Mouse (Mus musculus): ENCODE measurements around the gene Defb29.

The Defb29 gene

DNA sequence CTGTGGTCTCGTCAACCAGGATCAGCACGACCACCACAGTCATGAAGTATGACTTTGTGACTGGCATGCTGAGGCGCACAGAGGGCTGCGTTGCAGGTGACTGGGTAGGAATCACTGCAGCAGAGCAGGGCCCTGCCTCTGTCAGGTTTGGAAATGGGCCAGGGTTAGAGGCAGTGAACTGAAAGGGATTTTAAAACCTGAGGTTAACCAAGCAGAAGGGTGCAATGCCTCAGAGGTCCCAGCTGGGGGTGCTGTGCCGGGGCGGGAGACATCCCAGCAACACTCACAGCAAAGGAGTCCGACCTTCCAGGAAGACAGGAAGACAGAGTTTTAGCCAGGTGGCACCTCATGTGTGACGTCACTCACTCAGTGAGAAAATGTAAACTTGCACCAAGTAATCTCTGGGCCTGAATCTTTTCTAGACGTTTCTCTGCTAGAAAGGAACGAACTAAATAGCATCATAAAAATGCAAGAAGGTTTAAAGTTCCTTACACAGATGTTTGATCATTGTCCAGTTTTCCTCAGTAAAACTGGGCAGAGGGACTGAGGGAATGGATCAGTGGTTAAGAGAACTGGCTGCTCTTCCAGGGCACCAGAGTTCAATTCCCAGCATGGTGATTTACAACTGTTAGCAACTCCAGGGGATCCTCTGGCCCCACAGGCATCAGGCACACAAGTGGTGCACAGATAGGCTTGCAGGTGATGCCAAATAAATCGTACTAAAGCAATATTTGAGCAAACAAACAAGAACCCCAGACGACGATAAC lies at the start of gene Defb29:
Defb29 (minus strand) TSS at position 155 of the 767 bp plus-strand sequence.
- DNase-seq (ENCODE audit: low read depth in 1 of 2, low spot score in 2 of 2): no peak

DNA sequence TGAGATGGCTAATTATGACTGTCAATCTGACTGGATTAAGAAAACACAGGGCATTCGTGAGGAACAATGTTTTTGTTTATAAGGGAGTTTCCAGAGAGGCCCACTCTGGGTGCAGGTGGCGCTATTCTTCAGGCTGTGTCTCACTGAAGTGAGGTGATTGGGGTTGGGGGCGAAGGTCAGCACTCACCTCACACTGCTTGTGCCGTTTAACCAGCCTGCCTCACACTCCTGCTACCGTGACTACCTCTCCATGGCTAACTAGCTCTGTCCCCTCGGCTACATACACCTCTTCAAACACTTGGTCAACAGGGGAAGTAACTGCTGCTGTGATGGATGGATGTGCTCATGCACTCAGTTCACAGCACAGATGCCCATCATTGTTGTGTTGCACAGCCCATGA lies 49.1 kb upstream of the Defb29 start:
- no peak for DNase-seq (ENCODE audit: low read depth in 1 of 2, low spot score in 2 of 2)

DNA sequence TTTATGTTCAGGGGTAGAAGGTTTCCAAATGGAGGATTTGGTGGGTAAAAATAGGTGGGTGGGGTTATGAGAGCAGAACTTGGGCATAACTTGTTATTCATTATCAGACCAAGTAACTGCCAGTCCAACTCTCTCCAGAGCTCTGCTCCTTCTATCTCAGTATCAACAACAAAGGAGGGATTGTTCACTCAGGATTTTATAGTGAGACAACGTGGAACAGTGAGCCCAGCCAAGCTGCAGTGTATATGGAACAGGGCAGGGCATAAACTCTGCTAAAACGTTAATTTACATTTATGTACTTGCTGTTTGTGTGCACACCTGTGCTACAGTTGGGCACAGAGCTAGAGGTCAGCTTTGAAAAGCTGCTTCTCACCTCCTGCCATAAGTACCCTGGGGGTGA lies 48.6 kb upstream of the Defb29 start:
- no peak for DNase-seq (ENCODE audit: low read depth in 1 of 2, low spot score in 2 of 2)

DNA sequence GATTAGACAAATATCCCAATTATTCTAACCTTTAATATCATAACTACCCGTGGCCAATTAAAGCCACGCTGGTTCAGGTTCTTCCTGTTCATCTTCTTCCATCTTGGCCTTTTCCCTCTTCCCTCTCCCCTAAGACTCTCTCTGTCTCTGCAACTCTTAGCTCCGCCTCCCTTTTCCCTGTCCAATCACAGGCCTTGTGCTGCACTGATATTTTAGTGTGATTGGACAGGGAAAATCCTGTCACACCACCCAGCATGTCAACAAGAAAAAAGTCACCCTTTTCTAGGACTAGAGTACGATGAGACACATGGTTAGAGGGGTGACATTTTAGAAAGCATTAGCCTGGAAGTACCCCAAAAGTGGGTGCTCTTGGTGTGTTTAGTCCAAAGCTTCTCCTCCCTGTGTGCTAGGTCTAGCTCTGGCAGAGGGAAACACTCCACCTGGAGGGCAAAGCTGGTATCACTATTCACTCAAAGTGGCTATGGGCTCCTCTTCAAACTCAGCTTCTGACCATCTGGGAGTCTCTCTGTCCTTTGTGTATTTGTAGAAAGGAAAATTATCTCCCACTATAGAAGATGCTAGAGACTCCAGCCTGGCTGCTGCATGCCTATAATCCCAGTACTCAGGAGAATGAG lies 47.1 kb upstream of the Defb29 start:
- DNase-seq (ENCODE audit: low read depth in 1 of 2, low spot score in 2 of 2): no peak

GRCm38 (mm10) chr2:152580612-152581011 lies 40.7 kb upstream of the Defb29 start:
- DNase-seq (ENCODE audit: low read depth in 1 of 2, low spot score in 2 of 2): no peak

GRCm38 (mm10) chr2:152580107-152580506 lies 40.2 kb upstream of the Defb29 start, which contains the start of gene Defb19:
TSS of gene Defb19 (minus strand) at chr2:152580312.
- DNase-seq (ENCODE audit: low read depth in 1 of 2, low spot score in 2 of 2): no peak

GRCm38 (mm10) chr2:152573484-152573883 lies 33.6 kb upstream of the Defb29 start:
- DNase-seq (ENCODE audit: low read depth in 1 of 2, low spot score in 2 of 2): no peak

- no peak for DNase-seq (ENCODE audit: low read depth in 1 of 2, low spot score in 2 of 2)
Observed at GRCm38 (mm10) chr2:152572114-152572794, 32.4 kb upstream of the Defb29 start, which contains the start of gene Defb21. TSS of gene Defb21 (plus strand) at chr2:152572744.

- no peak for DNase-seq (ENCODE audit: low read depth in 1 of 2, low spot score in 2 of 2)
Observed at GRCm38 (mm10) chr2:152570313-152570712, 30.4 kb upstream of the Defb29 start.

DNA sequence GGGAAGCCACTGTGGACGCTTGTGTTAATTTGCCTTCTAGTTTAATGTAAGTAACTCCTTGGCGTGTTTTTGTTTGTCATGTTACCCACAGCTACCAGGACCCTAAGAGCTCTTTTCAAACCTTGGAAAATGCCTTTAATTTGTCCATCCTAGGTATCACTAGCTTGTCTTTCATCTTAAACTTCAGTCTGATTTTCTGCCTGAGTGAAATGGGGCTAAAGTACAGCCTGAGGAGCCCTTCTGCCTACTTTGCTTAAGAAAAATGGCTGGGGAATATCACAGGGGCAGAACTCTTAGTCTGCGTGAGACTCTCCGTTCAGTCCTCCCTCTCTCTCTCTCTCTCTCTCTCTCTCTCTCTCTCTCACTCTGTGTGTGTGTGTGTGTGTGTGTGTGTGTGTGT lies 30.0 kb upstream of the Defb29 start:
- no peak for DNase-seq (ENCODE audit: low read depth in 1 of 2, low spot score in 2 of 2)

- no peak for DNase-seq (ENCODE audit: low read depth in 1 of 2, low spot score in 2 of 2)
Observed at GRCm38 (mm10) chr2:152569038-152569437, 29.1 kb upstream of the Defb29 start, which contains the start of gene Gm17416. TSS of gene Gm17416 (plus strand) at chr2:152569338.

DNA sequence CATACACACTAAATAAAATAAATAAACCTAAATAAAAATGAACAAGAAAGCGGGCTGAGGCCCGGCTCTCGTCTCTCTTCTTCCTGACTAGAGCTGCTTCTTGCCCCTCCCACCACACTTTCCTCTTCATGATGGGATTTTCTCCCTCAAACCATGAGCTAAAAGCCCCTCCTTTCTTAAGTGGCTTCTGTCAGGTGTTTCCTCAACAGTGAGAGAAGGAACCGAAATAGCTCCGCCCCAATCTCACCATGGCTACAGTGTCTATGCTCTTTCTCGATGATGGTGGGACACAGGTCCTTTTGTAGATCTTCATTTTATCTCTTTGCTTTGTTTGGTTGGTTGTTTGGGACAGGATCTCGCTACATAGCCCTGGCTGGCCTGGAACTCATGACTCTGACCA lies 16.8 kb upstream of the Defb29 start:
- no peak for DNase-seq (ENCODE audit: low read depth in 1 of 2, low spot score in 2 of 2)

DNA sequence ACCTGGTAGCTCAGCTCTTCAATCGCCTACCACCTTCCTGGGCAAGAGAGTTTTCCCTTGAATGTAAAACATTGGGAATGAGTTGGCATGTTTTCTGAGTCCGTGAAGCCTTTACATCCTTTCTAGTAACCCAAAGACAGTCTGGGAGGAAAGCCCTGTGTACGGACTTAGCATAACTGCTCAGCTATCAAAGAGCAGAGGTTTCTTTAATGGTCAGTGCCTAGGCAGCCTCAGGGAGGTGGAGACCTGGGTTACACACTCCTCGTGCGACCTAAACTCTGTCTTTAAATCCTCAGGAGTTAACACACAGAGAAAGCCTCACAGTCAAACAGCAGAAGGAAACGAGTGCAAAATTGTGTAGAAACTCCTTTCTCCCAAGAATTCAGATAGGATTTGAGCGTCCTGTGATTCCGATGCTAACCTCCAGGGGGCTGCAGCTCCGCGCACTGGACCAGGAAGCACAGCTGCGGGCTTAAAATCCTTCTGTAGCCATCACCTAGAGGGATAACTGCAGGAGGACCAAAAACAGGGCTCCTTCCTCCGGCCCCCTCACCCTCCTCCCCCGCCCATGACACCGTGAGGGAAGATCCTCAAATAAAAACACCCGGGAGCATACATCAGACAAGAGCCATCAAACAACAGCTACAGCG lies 14.0 kb upstream of the Defb29 start:
- no peak for DNase-seq (ENCODE audit: low read depth in 1 of 2, low spot score in 2 of 2)

GRCm38 (mm10) chr2:152548124-152548523 lies 8.2 kb upstream of the Defb29 start:
- no peak for DNase-seq (ENCODE audit: low read depth in 1 of 2, low spot score in 2 of 2)

GRCm38 (mm10) chr2:152544691-152545090 lies 4.8 kb upstream of the Defb29 start:
- DNase-seq (ENCODE audit: low read depth in 1 of 2, low spot score in 2 of 2): no peak

- no peak for DNase-seq (ENCODE audit: low read depth in 1 of 2, low spot score in 2 of 2)
Observed at GRCm38 (mm10) chr2:152543478-152543877, 3.6 kb upstream of the Defb29 start.

GRCm38 (mm10) chr2:152542897-152543296 lies 3.0 kb upstream of the Defb29 start:
- no peak for DNase-seq (ENCODE audit: low read depth in 1 of 2, low spot score in 2 of 2)

- peak; percentile 3 to 16 for DNase-seq (ENCODE audit: low read depth in 1 of 2, low spot score in 2 of 2)
Observed at GRCm38 (mm10) chr2:152541979-152542378, 2.1 kb upstream of the Defb29 start.

- DNase-seq (ENCODE audit: low read depth in 1 of 2, low spot score in 2 of 2): no peak
Observed at GRCm38 (mm10) chr2:152517981-152518380, 21.9 kb downstream of the Defb29 start, which contains the start of gene Defb28. TSS of gene Defb28 (plus strand) at chr2:152518255.

DNA sequence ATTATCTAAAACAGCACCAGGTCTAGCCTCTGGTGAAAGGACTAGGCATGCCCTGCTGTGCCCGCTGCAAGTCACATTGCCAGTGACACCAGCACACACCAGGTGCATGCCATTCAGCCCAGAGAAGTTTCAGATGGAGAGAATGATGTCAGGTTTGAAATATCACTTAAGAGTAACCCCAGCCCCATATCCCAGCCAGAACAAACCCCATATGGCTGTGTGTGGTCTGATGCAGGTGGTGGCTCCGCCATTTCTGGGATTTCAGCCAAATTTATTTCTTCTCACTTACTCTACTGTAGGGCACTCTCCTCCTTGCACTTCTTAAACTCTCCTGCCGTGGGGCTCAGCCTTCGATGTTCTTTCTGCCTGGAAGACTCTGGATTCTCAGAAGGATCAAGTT lies 23.8 kb downstream of the Defb29 start:
- DNase-seq (ENCODE audit: low read depth in 1 of 2, low spot score in 2 of 2): no peak

- DNase-seq (ENCODE audit: low read depth in 1 of 2, low spot score in 2 of 2): no peak
Observed at GRCm38 (mm10) chr2:152511592-152511991, 28.3 kb downstream of the Defb29 start, which contains the start of gene Defb26. TSS of gene Defb26 (minus strand) at chr2:152511692.
